Mouse (Mus musculus): ENCODE results near the gene Agpat1.

DNA sequence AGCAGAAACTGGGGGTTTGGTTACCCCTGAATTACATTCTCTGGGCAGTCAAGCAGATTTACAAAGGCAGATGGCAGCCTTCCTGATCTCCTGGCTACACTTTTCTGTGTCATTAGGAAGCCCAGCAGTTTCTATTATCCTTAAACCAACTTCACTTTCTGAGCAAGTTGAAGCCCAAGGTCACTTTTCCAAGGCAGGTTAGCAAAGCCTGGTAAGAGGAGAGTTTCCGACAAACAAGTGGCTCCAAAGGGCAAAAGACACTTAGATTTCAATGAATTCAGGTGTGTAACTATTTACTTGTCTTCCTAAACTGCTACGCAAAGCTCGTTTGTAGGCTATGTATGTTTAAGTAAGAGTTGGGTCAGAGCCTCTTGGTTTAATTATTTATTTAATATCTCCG, 39.3 kb downstream of the Agpat1 start:
- TF ChIP-seq POLR2A (IDR thresholded peaks at IDR 0.05; ENCODE audit: borderline replicate concordance, extremely low read depth, low read depth, low read length): no peak
- no peak for TF ChIP-seq CTCF (IDR thresholded peaks at IDR 0.05; ENCODE audit: insufficient read depth, low read length)

Data from lung, adult 2 months (tissue).